Mouse (Mus musculus) thymus, adult 18-20 months (tissue): ENCODE measurements around the gene Ctsc.

ENCODE experiments used
- DNase-seq, 2 experiments: peaks; one replicate each; pipeline ENCODE4 v3.0.0; 2022; ENCODE audit warnings: mixed read lengths in 2 of 2

The Ctsc gene

GRCm38 (mm10) chr7:88305750-88306149 lies 27.9 kb downstream of the Ctsc start:
- DNase-seq, result no peak

GRCm38 (mm10) chr7:88306725-88307124 lies 28.8 kb downstream of the Ctsc start:
- DNase-seq, result no peak

- no peak for DNase-seq
Measured at GRCm38 (mm10) chr7:88310398-88311180, 32.7 kb downstream of the Ctsc start.

GRCm38 (mm10) chr7:88316408-88316807 lies 38.5 kb downstream of the Ctsc start:
- no peak for DNase-seq

- no peak for DNase-seq
Measured at GRCm38 (mm10) chr7:88318474-88318873, 40.6 kb downstream of the Ctsc start.

- DNase-seq, result no peak
Measured at GRCm38 (mm10) chr7:88318904-88319303, 41.0 kb downstream of the Ctsc start.

- DNase-seq, result no peak
Measured at GRCm38 (mm10) chr7:88319414-88320140, 41.7 kb downstream of the Ctsc start.

- DNase-seq, result no peak
Measured at GRCm38 (mm10) chr7:88320628-88321336, 42.9 kb downstream of the Ctsc start.

- DNase-seq, result no peak
Measured at GRCm38 (mm10) chr7:88322431-88322830, 44.5 kb downstream of the Ctsc start.

GRCm38 (mm10) chr7:88327495-88327894 lies 49.6 kb downstream of the Ctsc start:
- DNase-seq, result no peak

GRCm38 (mm10) chr7:88343828-88344227 lies 65.9 kb downstream of the Ctsc start:
- DNase-seq, result peak in 1 of 2 experiments; percentile 7

GRCm38 (mm10) chr7:88346035-88346434 lies 68.2 kb downstream of the Ctsc start:
- DNase-seq, result no peak

- DNase-seq, result peak in 1 of 2 experiments; percentile 1
Measured at GRCm38 (mm10) chr7:88356871-88357776, 79.2 kb downstream of the Ctsc start.

- DNase-seq, result no peak
Measured at GRCm38 (mm10) chr7:88358042-88358878, 80.4 kb downstream of the Ctsc start.
